Mouse (Mus musculus) adrenal gland, adult 2 months (tissue): Measurements from ENCODE around the gene Col15a1. TPM values are rescaled to one million over a fixed set of nuclear protein-coding genes. Genes with fewer than 3 reads are reported as not detected.

Experiments used
- DNase-seq: peaks from one replicate; pipeline ENCODE4 v3.0.0; 2021
- polyA plus RNA-seq: library from polyadenylated mRNA; depleted of rRNA; stranded (reverse); fragments of >200 nt; gene quantifications from 2 replicates; pipeline ENCODE4 v1.2.3, GENCODE M21; 2012; rRNA removed
- total RNA-seq, 2 experiments: library from RNA; stranded (reverse); gene quantifications; 2 replicates each; pipeline ENCODE4 v1.2.3; 2021

The Col15a1 gene
- total and polyA plus RNA-seq, 3 experiments, result 18.5 to 33.4 (median 32.7) TPM

- peak; percentile 52 for DNase-seq
Observed at GRCm38 (mm10) chr4:47351386-47352049, 143.6 kb downstream of the Col15a1 start.

- DNase-seq, result peak; percentile 68
Observed at GRCm38 (mm10) chr4:47352061-47352661, 144.2 kb downstream of the Col15a1 start.

- peak; percentile 100 for DNase-seq
Observed at GRCm38 (mm10) chr4:47352803-47353388, 144.9 kb downstream of the Col15a1 start, which contains the start of gene Tgfbr1. Gene Tgfbr1 (plus strand): TSS chr4:47353222.

- peak; percentile 91 for DNase-seq
Observed at GRCm38 (mm10) chr4:47353416-47354111, 145.6 kb downstream of the Col15a1 start.

GRCm38 (mm10) chr4:47354304-47354703 lies 146.3 kb downstream of the Col15a1 start:
- DNase-seq, result no peak

- no peak for DNase-seq
Observed at GRCm38 (mm10) chr4:47362662-47363061, 154.7 kb downstream of the Col15a1 start.

Other genes with a start within 250 kb of the Col15a1 start
- under 1 TPM; 0.17 to 0.24 TPM for gene Gabbr2, start 216.3 kb upstream of the Col15a1 start, total RNA-seq
- gene Gabbr2, start 216.3 kb upstream of the Col15a1 start, polyA plus RNA-seq, result 0.07 and 0.22 TPM in 2 replicates
- 1 to 10 TPM; 3.6 to 6.9 TPM for gene Anks6, start 150.7 kb upstream of the Col15a1 start, total RNA-seq
- gene Anks6, start 150.7 kb upstream of the Col15a1 start, polyA plus RNA-seq, result 5.4 and 6.4 TPM in 2 replicates
- 1 to 10 TPM in 1 of 2 experiments, under 1 TPM in 1; 0.40 to 1.0 TPM for gene Galnt12, start 116.3 kb upstream of the Col15a1 start, total RNA-seq
- 1.9 TPM in 2 replicates for gene Galnt12, start 116.3 kb upstream of the Col15a1 start, polyA plus RNA-seq
- gene Tgfbr1, start 145.1 kb downstream of the Col15a1 start, total RNA-seq, result 10 to 100 TPM; 30.1 to 36.9 TPM
- 2.2 and 2.5 TPM in 2 replicates for gene Tgfbr1, start 145.1 kb downstream of the Col15a1 start, polyA plus RNA-seq